Mouse (Mus musculus): ENCODE data around the gene Spop.

GRCm38 (mm10) chr11:95392708-95393499 is 21.0 kb upstream of the Spop start:
- TF ChIP-seq GATA1 (IDR thresholded peaks at IDR 0.05; ENCODE audit: borderline replicate concordance, low read length) (no peak), FLI1 (IDR thresholded peaks at IDR 0.05; ENCODE audit: low read length) (no peak)

All from megakaryocyte, embryonic 14.5 days (primary cell).